Mouse (Mus musculus) mouse trophoblast stem cell (cell line): ENCODE data around the gene Med22.
"Not testable (repeated sequence)": the region's sequence is repeated elsewhere in the genome, so short reads cannot be mapped to it uniquely, and the experiment has no call there.

ENCODE experiments used
- in situ Hi-C, 2 experiments: fragments of 300-500 bp; cut with MseI, MboI; formaldehyde crosslinking; loops; 2 replicates in 1 of 2; 3 replicates in 1 of 2; pipeline ENCODE4 v1.15.1; 2025

Gene Med22

GRCm38 (mm10) chr2:26916738-26917137 lies 6.3 kb upstream of the Med22 start:
- in situ Hi-C loops = no loop called here

- in situ Hi-C loops = no loop called here
Observed at GRCm38 (mm10) chr2:26915927-26916728, 5.7 kb upstream of the Med22 start, which contains the start of the genes Surf2 and Surf1. Gene Surf2 (plus strand): TSS chr2:26916367. Gene Surf1 (minus strand): TSS chr2:26916530.

GRCm38 (mm10) chr2:26914148-26914941 lies 3.9 kb upstream of the Med22 start:
- in situ Hi-C loops = no loop called here

DNA sequence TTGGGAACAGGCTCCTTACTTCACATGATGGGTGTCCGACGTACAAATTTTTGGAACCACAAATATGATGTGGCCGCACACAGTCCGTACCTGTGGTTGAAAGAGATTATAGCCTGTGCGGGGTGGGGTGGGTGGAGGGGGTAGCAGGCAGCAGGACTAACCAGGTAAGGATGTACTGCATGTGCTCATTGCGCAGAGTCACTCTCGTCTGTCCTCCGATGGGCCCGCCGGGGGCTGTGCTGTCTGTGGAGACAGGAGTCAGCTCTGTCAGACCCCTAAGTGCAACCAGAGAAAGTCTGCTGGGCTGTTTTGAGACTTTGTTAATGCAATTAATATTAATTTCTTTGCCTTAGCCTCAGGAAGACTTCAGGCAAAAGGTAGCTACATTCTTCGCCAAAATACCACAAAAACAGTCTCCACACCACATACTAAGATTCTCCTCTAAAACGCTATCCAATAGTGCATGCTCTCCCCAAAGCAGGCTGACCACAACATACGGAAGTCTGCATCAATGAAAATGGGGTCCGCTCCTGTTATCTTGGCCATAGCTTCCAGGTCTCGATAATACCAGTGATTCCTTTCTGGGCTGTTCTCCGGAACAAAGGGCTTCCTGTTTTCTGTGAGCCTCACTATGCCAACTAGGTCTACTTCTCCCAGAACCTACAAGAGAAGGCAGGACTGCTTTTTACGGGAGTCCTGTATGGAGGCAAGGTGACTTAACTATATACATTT lies 3.1 kb upstream of the Med22 start:
- in situ Hi-C loops = no loop called here

DNA sequence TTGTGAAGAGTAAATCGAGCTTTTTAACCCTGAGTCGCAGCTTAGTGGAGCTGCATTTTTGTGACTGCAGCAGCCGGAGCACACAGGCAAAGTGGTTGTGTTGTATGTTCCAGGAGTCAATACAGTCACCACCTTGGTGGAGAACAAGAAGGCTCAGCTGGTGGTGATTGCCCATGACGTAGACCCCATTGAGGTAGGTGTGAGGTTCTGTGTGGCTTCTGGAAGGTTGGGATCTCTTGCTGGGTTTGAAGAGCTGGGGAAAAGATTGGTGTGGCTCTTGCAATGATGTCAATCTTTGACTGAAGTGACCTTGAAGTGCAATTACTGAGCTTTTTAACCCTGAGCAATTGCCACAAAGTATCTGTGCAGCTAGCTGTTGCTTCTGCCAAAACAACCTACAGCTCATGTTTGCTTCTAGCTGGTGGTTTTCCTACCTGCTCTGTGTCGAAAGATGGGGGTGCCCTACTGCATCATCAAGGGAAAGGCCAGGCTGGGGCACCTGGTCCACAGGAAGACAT lies 1.8 kb upstream of the Med22 start:
- in situ Hi-C loops = no loop called here

DNA sequence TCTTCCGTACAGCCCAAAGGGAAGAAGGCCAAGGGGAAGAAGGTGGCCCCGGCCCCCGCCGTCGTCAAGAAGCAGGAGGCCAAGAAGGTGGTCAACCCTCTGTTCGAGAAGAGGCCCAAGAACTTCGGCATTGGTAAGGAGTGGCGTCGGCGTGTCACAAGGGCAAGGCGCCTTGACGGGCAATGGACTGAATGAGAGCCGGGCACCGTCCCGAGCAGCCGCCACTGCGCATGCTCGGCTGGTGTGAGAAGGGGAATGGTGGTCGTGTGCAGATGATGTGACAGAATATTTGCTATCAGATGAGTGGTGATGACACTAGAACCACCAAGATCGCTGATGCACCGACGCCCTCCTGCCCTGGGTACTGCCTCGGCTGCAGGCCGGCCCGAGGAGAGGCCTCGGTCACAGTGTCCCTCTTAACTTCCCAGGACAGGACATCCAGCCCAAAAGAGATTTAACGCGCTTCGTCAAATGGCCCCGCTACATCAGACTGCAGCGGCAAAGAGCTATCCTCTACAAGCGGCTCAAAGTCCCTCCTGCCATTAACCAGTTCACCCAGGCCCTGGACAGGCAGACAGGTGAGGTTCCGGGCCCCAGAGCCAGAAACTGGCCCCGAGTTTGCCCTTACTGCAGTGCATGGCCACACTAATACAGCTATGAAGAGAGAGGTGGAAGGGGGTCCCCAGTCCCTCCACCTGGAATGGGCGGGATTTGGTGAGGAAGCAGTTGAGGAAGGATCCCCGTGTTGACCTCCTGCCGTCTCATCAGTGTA lies 703 bp upstream of the Med22 start:
- in situ Hi-C loops = no loop called here

GRCm38 (mm10) chr2:26909387-26909784 lies 1.1 kb downstream of the Med22 start:
- in situ Hi-C loops = loop anchor here in 1 of 2 experiments (10.0 kb wide), 1 partner anchor 265 kb away; no protein-coding TSS in a partner anchor

DNA sequence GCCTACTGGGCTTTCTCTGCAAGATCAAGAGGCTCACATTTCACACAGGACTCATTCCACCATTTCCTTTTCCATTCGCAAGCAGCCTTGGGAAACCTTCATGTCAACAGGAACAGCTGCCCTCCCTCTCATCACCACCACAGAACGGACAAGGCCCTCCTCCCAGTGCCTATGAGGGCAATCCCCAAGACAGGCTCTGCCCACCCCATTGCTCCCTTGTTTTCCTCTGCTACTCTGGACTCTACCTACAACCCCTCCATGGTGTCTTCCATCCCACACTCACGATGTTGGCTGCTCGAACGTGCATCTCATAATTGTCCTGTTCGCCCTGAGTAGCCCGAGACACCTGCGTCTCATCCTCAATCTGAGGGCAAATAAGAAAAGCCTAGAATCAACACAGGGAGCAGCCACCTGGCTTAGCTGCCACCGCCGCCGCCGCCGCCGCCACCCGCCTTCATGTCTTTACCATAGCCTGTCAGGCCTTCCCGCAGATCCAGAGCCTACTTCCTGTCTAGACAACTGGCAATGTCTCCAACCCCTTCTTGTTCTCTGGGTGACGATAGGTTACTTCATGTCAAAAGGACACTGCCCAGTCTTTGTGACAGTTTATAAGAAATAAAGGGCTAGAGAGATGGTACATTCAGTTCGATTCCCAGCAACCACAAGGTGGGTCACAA lies 1.6 kb downstream of the Med22 start:
- in situ Hi-C loops = loop anchor here in 1 of 2 experiments (10.0 kb wide), 1 partner anchor 264 kb away; no protein-coding TSS in a partner anchor

DNA sequence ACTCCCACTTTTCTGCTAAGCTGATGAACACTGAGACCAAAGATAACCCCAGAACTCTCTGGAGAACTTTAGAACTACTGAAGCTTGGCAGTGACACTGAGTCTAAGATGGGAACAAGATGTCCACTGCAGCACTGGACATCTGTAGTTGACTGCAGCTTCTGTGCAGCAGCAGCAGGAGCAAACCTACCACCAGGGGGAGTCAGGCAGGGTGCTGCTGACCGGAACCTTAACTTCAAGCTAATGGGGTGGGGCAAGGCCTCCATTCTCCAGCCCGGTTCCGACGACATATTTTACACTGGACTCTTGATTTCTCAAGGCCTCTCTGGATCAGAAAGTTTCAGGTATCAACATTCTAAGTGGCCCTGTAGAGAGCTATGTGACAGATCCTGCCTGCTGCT lies 3.4 kb downstream of the Med22 start:
- in situ Hi-C loops = loop anchor here in 1 of 2 experiments (10.0 kb wide), 1 partner anchor 262 kb away; no protein-coding TSS in a partner anchor

GRCm38 (mm10) chr2:26906431-26906830 lies 4.0 kb downstream of the Med22 start:
- in situ Hi-C loops = loop anchor here in 1 of 2 experiments (10.0 kb wide), 1 partner anchor 262 kb away; no protein-coding TSS in a partner anchor

DNA sequence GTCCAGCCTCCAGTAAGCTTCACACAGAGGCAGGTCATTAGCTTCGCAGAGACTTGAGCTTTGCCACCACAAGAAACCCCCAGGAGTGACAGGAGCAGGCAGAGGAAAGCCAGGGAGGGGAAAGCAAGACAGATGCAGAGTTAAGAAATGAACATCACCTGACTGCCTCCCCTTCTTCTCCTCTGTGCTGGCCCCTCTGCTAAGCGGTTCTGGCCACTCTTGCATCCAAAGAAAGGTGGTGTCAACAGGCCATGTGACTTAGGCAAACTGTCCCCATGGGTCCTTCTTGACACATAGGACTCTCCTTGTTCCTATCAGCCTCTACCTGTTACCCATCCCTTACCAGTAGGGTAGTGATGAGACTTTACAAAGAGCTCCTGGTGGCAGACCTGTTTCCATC lies 4.5 kb downstream of the Med22 start:
- in situ Hi-C loops = loop anchor here in 1 of 2 experiments (10.0 kb wide), 1 partner anchor 261 kb away; no protein-coding TSS in a partner anchor

- in situ Hi-C loops = loop anchor here in 1 of 2 experiments (10.0 kb wide), 1 partner anchor 259 kb away; no protein-coding TSS in a partner anchor
Observed at GRCm38 (mm10) chr2:26903311-26903710, 7.2 kb downstream of the Med22 start.

DNA sequence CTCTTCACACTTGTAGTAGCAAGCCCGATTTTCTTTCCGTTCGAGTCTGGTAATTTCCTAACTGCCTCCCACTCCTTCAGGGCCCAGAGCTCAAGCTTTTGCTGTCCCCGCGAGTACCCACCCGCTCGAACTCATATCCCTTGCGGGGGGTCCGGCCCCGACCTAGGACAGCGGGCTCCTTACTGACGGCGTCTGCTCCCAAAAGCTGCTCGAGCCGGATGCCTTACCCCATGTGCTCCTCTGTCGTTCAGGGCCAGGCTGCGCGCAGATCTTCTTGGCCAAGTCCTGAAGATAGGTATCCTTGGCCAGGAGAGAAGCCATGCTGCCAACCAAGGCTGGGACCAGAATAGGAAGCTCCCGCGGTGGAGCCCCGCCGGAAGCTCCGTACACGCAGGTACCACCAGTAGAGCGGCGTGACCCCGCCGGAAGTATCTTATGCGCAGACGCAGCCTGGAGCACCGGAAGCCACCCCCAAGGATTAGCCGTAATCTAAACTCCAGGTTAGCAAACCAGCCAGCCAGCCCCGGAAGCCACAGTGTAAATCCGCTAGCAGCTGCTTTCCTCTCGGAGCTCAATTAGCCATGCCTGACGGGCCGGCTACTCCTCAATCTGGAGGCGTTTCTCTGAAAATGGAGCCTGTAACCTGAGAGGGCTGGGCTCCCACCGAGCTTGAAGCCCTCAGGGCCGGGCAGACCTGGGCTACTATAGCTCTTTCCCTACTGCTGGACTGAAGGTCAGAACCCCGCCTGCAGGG lies 7.8 kb downstream of the Med22 start, which contains the start of gene Surf6:
Gene Surf6 (minus strand): TSS at position 413 of the 754 bp plus-strand sequence.
- in situ Hi-C loops = loop anchor here in 1 of 2 experiments (10.0 kb wide), 1 partner anchor 258 kb away; no protein-coding TSS in a partner anchor

DNA sequence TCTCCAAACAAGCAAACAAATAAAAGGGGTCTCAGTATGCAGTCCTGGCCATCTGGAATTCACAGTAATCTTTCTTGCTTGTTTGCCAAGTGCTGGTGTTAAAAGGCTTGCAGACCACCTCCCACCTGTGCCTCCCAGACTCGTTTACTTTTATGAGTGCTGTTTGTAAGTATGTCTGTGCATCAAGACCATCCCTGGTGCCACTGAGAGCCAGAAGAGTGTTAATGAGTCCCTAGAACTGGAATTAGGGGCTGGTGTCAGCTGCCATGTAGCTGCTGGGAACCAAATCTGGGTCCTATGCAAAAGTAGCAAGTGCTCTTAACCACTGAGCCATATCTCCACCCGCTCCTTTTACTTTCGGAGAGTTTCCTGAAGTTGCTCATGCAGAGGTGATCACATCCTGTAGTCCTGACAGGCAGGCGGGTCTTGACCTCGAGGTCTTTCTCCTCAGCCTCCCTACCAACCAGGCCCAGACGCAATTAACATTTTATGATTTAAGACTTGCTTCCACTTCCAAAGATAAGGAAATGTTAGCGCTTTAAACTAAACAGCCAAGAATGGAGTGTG lies 8.6 kb downstream of the Med22 start:
- in situ Hi-C loops = loop anchor here in 1 of 2 experiments (10.0 kb wide), 1 partner anchor 257 kb away; no protein-coding TSS in a partner anchor

DNA sequence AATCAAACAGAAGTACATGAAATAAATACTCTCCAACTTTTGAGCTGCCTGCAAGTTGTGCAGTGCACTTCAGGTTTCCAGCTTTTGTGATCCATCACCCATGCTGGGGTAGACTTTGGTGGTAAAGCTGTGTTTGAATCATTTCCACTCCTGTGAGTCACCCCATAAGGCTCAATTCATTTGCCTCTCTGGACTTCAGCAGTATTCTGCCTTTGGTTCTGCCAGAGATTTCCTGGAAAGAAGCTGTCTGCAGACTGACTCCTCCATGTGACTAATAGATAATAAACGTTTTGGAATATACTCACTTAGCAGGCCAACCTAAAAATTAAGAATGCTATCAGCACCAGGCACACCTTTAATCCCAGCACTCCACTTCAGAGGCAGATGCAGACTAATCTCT lies 9.7 kb downstream of the Med22 start:
- in situ Hi-C loops = loop anchor here in 1 of 2 experiments (10.0 kb wide), 1 partner anchor 256 kb away; no protein-coding TSS in a partner anchor

- in situ Hi-C loops = no loop called here
Observed at GRCm38 (mm10) chr2:26895898-26896297, 14.6 kb downstream of the Med22 start.

GRCm38 (mm10) chr2:26886170-26886569 lies 24.3 kb downstream of the Med22 start:
- in situ Hi-C loops = not testable (repeated sequence)

DNA sequence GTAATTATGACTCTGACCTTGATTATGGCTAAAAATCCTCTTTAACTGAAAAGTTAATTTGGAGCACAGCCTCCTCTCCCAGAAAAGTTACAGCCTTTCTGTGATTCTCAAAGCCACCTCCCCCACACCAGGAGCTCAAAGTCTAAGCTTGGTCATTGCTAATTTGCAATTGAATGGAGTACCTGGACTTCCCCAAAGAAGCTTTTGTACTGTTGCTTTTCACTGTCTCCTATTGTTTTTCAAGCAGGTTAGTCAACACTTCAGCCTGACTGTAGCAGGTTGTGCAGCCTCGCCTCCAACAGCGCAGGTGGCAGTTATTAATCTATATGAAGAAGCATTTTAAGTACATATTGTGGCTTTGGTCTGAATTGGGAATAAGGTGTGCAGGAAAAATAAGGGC lies 24.9 kb downstream of the Med22 start:
- in situ Hi-C loops = not testable (repeated sequence)
